Mouse (Mus musculus): ENCODE data around the gene Ddah1. TPM values are rescaled to one million over a fixed set of nuclear protein-coding genes. Genes with fewer than 3 reads are reported as not detected.

The Ddah1 gene
- polyA plus RNA-seq, 1 experiment from 2014 or later = 91.2 TPM

DNA sequence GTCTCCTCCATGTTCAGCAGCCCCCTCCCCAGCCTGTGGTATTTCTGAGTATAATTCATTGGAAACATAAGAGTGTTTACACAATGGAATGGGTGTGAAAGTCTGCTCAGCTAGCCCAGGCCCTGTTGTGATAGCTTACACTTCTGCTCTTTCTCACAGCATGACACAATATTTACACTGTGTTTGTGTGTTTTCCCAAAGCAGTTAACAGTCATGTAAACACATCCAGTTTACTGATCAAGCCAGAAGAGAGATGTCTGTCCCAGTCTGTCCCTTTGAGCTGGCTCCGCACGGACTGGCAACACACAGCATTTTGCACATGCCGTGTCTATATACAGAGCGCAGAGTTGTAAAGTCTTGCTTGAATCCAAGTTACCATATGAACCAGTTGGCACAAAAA, 32.2 kb downstream of the Ddah1 start:
- Histone ChIP-seq H3K27me3 (ENCODE audit: control insufficient read depth, insufficient read depth, low read length) (no peaks in the 10 kb centered on the region), H3K4me3 (replicated peaks; ENCODE audit: low read depth, low read length) (no peak overlapping the region), H3K9me3 (ENCODE audit: control insufficient read depth, low read length) (0 out of 2 replicates have a peak, but pooled peaks cover 2% of the 10 kb centered on the region), H3K36me3 (ENCODE audit: control insufficient read depth, insufficient read depth, low read length) (no peaks in the 10 kb centered on the region), H3K4me1 (ENCODE audit: control insufficient read depth, insufficient read depth, low read length) (no peaks in the 10 kb centered on the region), H3K27ac (replicated peaks; ENCODE audit: low read depth, low read length) (no peak overlapping the region), H3K4me2 (ENCODE audit: low read length) (no peak overlapping the region), H3K9ac (replicated peaks; ENCODE audit: low read length) (no peak overlapping the region)
- 91% methylated on average over 4 of the region's 4 CpGs for WGBS
- DNase-seq = no peak
- no peak for ATAC-seq (ENCODE audit: low FRiP score, low TSS enrichment)

DNA sequence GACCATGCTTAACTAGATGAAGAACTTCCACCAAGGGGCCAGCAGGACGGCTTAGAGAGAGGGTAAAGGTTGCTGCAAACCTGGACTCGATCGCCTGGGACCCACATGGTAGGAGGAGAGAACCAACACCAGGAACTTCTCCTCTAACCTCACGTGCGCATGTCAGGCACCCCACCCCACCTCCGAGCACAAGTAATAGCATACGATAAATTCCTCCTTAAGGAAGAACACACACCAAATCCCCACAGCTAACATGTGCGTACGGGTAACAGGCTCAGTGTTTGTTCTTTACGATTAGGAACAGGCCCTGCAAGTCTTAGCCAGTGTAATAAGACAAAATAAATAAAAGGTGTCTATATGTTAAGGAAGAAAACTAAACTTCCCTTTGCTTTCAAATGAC, 35.9 kb downstream of the Ddah1 start:
- WGBS = 91% methylated on average over 10 of the region's 10 CpGs
- Histone ChIP-seq H3K4me3 (replicated peaks; ENCODE audit: low read depth, low read length) (no peak overlapping the region), H3K9ac (replicated peaks; ENCODE audit: low read length) (no peak overlapping the region), H3K27me3 (ENCODE audit: control insufficient read depth, insufficient read depth, low read length) (no peaks in the 10 kb centered on the region), H3K4me2 (ENCODE audit: low read length) (no peak overlapping the region), H3K36me3 (ENCODE audit: control insufficient read depth, insufficient read depth, low read length) (no peaks in the 10 kb centered on the region), H3K27ac (replicated peaks; ENCODE audit: low read depth, low read length) (no peak overlapping the region), H3K4me1 (ENCODE audit: control insufficient read depth, insufficient read depth, low read length) (no peaks in the 10 kb centered on the region), H3K9me3 (ENCODE audit: control insufficient read depth, low read length) (0 out of 2 replicates have a peak, but pooled peaks cover 2% of the 10 kb centered on the region)
- DNase-seq (no peak), ATAC-seq (ENCODE audit: low FRiP score, low TSS enrichment) (no peak)

DNA sequence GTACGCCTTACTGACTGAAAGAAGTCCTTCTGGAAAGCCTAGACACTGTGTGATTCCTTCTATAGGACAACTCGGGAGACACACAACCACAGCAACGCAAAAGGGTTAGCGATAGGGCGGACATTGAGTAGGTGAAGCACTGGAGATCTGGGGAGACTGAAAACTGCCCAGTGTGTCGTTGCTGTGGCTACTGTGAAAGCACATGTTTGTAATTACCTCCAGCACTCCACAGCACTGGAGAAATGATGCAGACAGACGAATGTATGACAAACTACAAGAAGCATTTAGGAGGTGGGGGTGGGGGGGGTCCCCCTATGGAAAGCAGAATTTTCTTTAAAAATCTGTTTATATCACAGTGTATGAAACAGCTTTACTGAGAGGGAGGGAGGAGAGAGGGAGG, 37.4 kb downstream of the Ddah1 start:
- Histone ChIP-seq H3K27ac (replicated peaks; ENCODE audit: low read depth, low read length) (no peak overlapping the region), H3K36me3 (ENCODE audit: control insufficient read depth, insufficient read depth, low read length) (no peaks in the 10 kb centered on the region), H3K4me3 (replicated peaks; ENCODE audit: low read depth, low read length) (no peak overlapping the region), H3K4me1 (ENCODE audit: control insufficient read depth, insufficient read depth, low read length) (no peaks in the 10 kb centered on the region), H3K4me2 (ENCODE audit: low read length) (no peak overlapping the region), H3K9me3 (ENCODE audit: control insufficient read depth, low read length) (0 out of 2 replicates have a peak, but pooled peaks cover 2% of the 10 kb centered on the region), H3K27me3 (ENCODE audit: control insufficient read depth, insufficient read depth, low read length) (no peaks in the 10 kb centered on the region), H3K9ac (replicated peaks; ENCODE audit: low read length) (no peak overlapping the region)
- WGBS = 88% methylated on average over 7 of the region's 7 CpGs
- ATAC-seq (ENCODE audit: low FRiP score, low TSS enrichment) (no peak), DNase-seq (no peak)

DNA sequence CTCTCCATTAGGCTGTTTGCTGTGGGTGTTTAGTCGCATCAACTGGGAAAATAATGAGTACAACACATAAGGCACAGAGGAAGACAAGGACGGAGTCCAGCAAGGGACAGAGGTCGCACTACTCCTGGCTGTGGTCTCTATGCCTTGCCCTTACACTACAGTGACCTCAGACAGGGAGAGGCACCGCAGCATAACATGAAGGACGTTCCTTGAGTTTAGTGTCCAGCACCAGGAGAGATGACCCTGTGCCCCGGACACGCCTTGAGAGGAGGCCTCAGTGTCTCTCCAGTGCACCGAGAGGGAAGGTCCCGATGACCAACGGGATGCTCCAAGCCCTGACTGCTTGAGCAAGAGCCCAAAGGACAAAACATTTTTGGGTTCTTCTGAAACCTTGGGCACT, 39.6 kb downstream of the Ddah1 start:
- no peak overlapping the region for H3K4me2 ChIP-seq (ENCODE audit: low read length)

DNA sequence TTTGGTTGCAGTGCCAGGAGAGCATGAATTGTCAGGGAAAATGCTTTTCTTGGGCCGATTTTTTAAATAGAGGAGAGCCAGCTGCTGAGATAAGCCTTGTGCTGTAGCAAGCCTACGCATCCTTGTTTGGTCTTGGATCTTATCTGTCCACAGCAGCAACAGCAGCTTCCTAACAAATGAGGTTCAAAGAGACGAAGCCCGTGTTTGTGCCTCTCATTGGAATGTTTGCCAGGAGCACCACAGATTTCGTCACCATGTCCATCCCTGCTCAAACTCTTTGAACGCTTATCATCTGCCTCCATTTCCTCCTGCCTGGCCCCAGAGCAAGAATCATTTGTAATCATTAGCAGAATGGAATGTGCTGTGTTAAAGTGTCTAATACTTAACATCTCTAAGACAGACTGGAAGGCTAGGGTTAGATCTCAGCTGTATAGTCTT, 40.3 kb downstream of the Ddah1 start:
- no peak for ATAC-seq (ENCODE audit: low FRiP score, low TSS enrichment)
- Histone ChIP-seq H3K27me3 (ENCODE audit: control insufficient read depth, insufficient read depth, low read length) (no peaks in the 10 kb centered on the region), H3K36me3 (ENCODE audit: control insufficient read depth, insufficient read depth, low read length) (no peaks in the 10 kb centered on the region), H3K9ac (replicated peaks; ENCODE audit: low read length) (no peak overlapping the region), H3K9me3 (ENCODE audit: control insufficient read depth, low read length) (0 out of 2 replicates have a peak, but pooled peaks cover under 1% of the 10 kb centered on the region), H3K4me1 (ENCODE audit: control insufficient read depth, insufficient read depth, low read length) (no peaks in the 10 kb centered on the region), H3K27ac (replicated peaks; ENCODE audit: low read depth, low read length) (no peak overlapping the region), H3K4me3 (replicated peaks; ENCODE audit: low read depth, low read length) (no peak overlapping the region), H3K4me2 (ENCODE audit: low read length) (no peak overlapping the region)
- no peak for DNase-seq
- WGBS = 71% methylated on average over 6 of the region's 6 CpGs

More for the DNA sequence above, 39.6 kb downstream of the Ddah1 start:
- Histone ChIP-seq H3K4me3 (replicated peaks; ENCODE audit: low read depth, low read length) (no peak overlapping the region), H3K36me3 (ENCODE audit: control insufficient read depth, insufficient read depth, low read length) (no peaks in the 10 kb centered on the region), H3K9me3 (ENCODE audit: control insufficient read depth, low read length) (0 out of 2 replicates have a peak, but pooled peaks cover 2% of the 10 kb centered on the region), H3K27ac (replicated peaks; ENCODE audit: low read depth, low read length) (no peak overlapping the region), H3K4me1 (ENCODE audit: control insufficient read depth, insufficient read depth, low read length) (no peaks in the 10 kb centered on the region), H3K27me3 (ENCODE audit: control insufficient read depth, insufficient read depth, low read length) (no peaks in the 10 kb centered on the region), H3K9ac (replicated peaks; ENCODE audit: low read length) (no peak overlapping the region)
- 87% methylated on average over 10 of the region's 10 CpGs for WGBS
- ATAC-seq (ENCODE audit: low FRiP score, low TSS enrichment) (no peak), DNase-seq (no peak)

DNA sequence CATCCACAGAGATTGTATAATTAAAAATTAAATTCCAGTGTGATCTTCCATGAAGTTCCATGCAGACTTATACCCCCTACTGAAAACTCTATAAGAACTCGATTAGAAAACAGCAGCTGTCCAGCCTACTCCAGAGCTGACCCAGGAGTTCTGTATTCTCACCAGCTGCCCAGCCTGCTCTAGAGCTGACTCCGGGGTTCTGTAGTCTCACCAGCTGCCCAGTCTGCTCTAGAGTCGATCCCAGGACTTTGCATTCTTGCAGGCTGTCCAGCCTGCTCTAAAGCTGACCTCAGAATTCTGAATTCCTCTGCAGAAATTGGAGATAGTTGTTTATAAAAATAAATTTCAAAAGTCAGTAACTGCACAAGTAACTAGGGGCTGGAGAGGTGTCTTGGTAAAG, 40.9 kb downstream of the Ddah1 start:
- H3K9me3 ChIP-seq (ENCODE audit: control insufficient read depth, low read length) = no peaks in the 10 kb centered on the region
- 86% methylated on average over 3 of the region's 3 CpGs for WGBS

DNA sequence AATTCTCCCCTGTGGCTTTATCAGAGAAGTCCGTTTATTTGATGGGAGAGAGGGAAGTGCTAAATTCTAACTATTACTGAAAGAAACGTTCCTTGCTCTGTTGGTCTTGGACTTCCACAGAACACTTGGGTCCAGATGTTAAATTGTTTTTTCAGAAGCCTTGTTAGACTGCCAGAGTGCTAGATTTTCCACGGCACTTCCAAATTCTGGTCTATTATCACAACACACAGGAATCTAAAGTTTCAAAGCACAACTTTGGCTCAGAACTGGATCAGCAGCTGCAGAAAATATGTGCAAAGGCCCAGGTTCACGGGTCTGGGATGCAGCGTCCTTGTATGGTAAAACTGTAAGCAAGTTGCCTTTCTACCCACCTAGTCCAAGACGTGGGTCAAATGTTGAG, 43.6 kb downstream of the Ddah1 start:
- Histone ChIP-seq H3K9me3 (ENCODE audit: control insufficient read depth, low read length) (no peaks in the 10 kb centered on the region), H3K4me2 (ENCODE audit: low read length) (no peak overlapping the region), H3K9ac (replicated peaks; ENCODE audit: low read length) (no peak overlapping the region), H3K27me3 (ENCODE audit: control insufficient read depth, insufficient read depth, low read length) (no peaks in the 10 kb centered on the region), H3K27ac (replicated peaks; ENCODE audit: low read depth, low read length) (no peak overlapping the region), H3K4me3 (replicated peaks; ENCODE audit: low read depth, low read length) (no peak overlapping the region), H3K4me1 (ENCODE audit: control insufficient read depth, insufficient read depth, low read length) (peaks cover 9% of the 10 kb centered on the region), H3K36me3 (ENCODE audit: control insufficient read depth, insufficient read depth, low read length) (no peaks in the 10 kb centered on the region)
- 88% methylated on average over 6 of the region's 6 CpGs for WGBS
- DNase-seq (no peak), ATAC-seq (ENCODE audit: low FRiP score, low TSS enrichment) (no peak)

More for the DNA sequence above, 40.9 kb downstream of the Ddah1 start:
- Histone ChIP-seq H3K27me3 (ENCODE audit: control insufficient read depth, insufficient read depth, low read length) (no peaks in the 10 kb centered on the region), H3K4me3 (replicated peaks; ENCODE audit: low read depth, low read length) (no peak overlapping the region), H3K27ac (replicated peaks; ENCODE audit: low read depth, low read length) (no peak overlapping the region), H3K4me1 (ENCODE audit: control insufficient read depth, insufficient read depth, low read length) (no peaks in the 10 kb centered on the region), H3K36me3 (ENCODE audit: control insufficient read depth, insufficient read depth, low read length) (no peaks in the 10 kb centered on the region), H3K9ac (replicated peaks; ENCODE audit: low read length) (no peak overlapping the region), H3K4me2 (ENCODE audit: low read length) (no peak overlapping the region)
- ATAC-seq (ENCODE audit: low FRiP score, low TSS enrichment) (no peak), DNase-seq (no peak)

DNA sequence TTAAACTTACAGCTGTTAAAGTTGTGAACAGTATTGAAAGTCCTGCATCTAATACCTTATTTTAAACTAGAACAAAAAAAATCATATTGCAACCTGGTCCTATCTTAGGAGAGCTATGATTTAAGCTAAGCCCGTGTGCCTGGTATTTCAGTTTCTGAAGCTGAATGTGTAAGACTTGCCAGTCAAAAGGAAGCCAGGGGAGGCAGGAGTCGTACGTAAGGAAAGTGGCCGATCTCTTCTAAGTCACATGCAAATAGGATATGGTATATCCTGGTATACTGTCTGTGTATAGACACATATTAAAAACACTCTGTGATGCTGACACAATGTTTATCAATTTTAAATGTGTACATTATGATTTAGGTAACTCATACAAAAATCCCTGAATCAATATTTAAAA, 47.4 kb downstream of the Ddah1 start:
- Histone ChIP-seq H3K4me1 (ENCODE audit: control insufficient read depth, insufficient read depth, low read length) (peaks cover 9% of the 10 kb centered on the region), H3K9ac (replicated peaks; ENCODE audit: low read length) (no peak overlapping the region)

DNA sequence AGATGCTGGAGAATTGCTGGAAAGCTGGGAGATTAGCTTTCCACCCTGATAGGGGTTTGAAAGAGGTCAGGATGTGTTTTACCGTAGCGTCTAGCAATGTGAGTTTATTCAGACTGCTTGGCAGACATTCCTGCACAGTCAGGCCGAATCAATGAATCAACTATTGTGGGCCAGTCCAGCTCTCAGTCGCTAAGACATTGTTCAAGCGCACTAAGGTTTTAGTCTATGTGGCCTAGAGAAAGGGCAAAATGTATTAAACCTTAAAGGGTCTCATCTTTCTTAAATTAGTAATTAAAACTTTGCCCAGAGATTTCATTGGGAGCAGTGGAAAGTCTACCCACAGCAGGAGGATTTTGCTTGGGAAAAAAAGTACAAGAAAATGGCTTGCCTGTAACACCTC, 48.0 kb downstream of the Ddah1 start:
- peaks cover 9% of the 10 kb centered on the region for H3K4me1 ChIP-seq (ENCODE audit: control insufficient read depth, insufficient read depth, low read length)
- H3K27me3 ChIP-seq (ENCODE audit: control insufficient read depth, insufficient read depth, low read length) = no peaks in the 10 kb centered on the region
- ATAC-seq (ENCODE audit: low FRiP score, low TSS enrichment) (no peak), DNase-seq (peak; percentile 47)
- no peak overlapping the region; the same call in 1 of the 2 replicates for H3K27ac ChIP-seq (replicated peaks; ENCODE audit: low read depth, low read length)
- H3K4me2 ChIP-seq (ENCODE audit: low read length) = no peak overlapping the region
- WGBS = 5% methylated on average over 5 of the region's 5 CpGs
- no peaks in the 10 kb centered on the region for H3K36me3 ChIP-seq (ENCODE audit: control insufficient read depth, insufficient read depth, low read length)
- no peaks in the 10 kb centered on the region for H3K9me3 ChIP-seq (ENCODE audit: control insufficient read depth, low read length)
- no peak overlapping the region for H3K4me3 ChIP-seq (replicated peaks; ENCODE audit: low read depth, low read length)
- no peak overlapping the region for H3K9ac ChIP-seq (replicated peaks; ENCODE audit: low read length)

More for the DNA sequence above, 47.4 kb downstream of the Ddah1 start:
- no peaks in the 10 kb centered on the region for H3K36me3 ChIP-seq (ENCODE audit: control insufficient read depth, insufficient read depth, low read length)
- no peaks in the 10 kb centered on the region for H3K27me3 ChIP-seq (ENCODE audit: control insufficient read depth, insufficient read depth, low read length)
- H3K4me3 ChIP-seq (replicated peaks; ENCODE audit: low read depth, low read length) = no peak overlapping the region
- DNase-seq = peak; percentile 40
- no peak overlapping the region for H3K4me2 ChIP-seq (ENCODE audit: low read length)
- no peak for ATAC-seq (ENCODE audit: low FRiP score, low TSS enrichment)
- no peaks in the 10 kb centered on the region for H3K9me3 ChIP-seq (ENCODE audit: control insufficient read depth, low read length)
- no peak overlapping the region for H3K27ac ChIP-seq (replicated peaks; ENCODE audit: low read depth, low read length)
- 13% methylated on average over 4 of the region's 4 CpGs for WGBS
